Mouse (Mus musculus) lung, postnatal 0 days (tissue): Measurements from ENCODE around the gene Engase.

ENCODE experiments used
- CTCF ChIP-seq: IDR thresholded peaks from 2 replicates; pipeline ENCODE4 v1.5.1; 2016; ENCODE audit warnings: antibody characterized with exemption, mild to moderate bottlenecking
- EP300 ChIP-seq: IDR thresholded peaks from 2 replicates; pipeline ENCODE4 v1.6.1; 2016; ENCODE audit warnings: antibody characterized with exemption, mild to moderate bottlenecking, control low read depth

DNA sequence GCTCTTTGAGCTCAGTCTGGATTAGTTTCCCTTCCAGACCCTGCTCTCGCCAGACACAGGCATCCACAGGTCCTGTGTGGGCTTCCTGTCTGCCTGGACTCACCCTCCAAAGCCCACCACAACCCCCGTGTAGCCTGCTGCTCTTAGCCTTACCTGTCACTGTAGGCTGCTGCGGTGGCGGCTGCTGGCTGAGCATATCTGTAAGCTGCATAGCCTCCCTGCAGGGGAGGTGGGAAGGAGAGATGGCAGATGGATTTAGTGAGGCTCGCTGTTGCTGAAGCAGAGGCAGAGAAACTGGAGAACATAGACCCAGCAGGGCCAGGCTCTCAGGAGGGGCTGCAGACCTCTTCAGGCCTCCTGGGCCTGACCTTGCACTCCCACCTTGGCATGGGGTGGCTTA lies 18.4 kb downstream of the Engase start:
- TF ChIP-seq EP300 = no peak
- no peak for TF ChIP-seq CTCF
